Mouse (Mus musculus) heart, postnatal 0 days (tissue): ENCODE data around the gene Srrm1.

Experiments
- CTCF ChIP-seq: IDR thresholded peaks from 2 replicates; pipeline ENCODE4 v1.5.1; 2016; ENCODE audit warnings: antibody characterized with exemption, control low read depth, low read depth
- EP300 ChIP-seq: IDR thresholded peaks from 2 replicates; pipeline ENCODE4 v1.6.1; 2016; ENCODE audit warnings: antibody characterized with exemption, low read depth

GRCm38 (mm10) chr4:135391014-135391413 lies 37.9 kb upstream of the Srrm1 start:
- no peak for TF ChIP-seq CTCF
- no peak for TF ChIP-seq EP300
